Mouse (Mus musculus) small intestine, adult 2 months (tissue): ENCODE measurements around the gene Tmed1. TPM values are rescaled to one million over a fixed set of nuclear protein-coding genes. Genes with fewer than 3 reads are reported as not detected.

Experiments
- H3K27ac ChIP-seq: fragments of 200-500 bp; 2 replicates; pipeline ENCODE4 v1.5.1; 2012; ENCODE audit warnings: low read depth, low read length, control low read depth, inconsistent platforms; ENCODE audit not compliant: insufficient read depth
- H3K27me3 ChIP-seq: fragments of 200-500 bp; 2 replicates; pipeline ENCODE4 v1.6.1; 2012; ENCODE audit warnings: mild to moderate bottlenecking, moderate library complexity, low read length, inconsistent platforms; ENCODE audit not compliant: control insufficient read depth, insufficient read depth
- H3K36me3 ChIP-seq: fragments of 200-500 bp; 2 replicates; pipeline ENCODE4 v1.6.1; 2012; ENCODE audit warnings: mild to moderate bottlenecking, low read length, control low read depth, inconsistent platforms; ENCODE audit not compliant: control insufficient read depth, insufficient read depth
- H3K4me1 ChIP-seq: fragments of 200-500 bp; 2 replicates; pipeline ENCODE4 v1.6.1; 2012; ENCODE audit warnings: low read length, inconsistent platforms, mixed read lengths; ENCODE audit not compliant: control insufficient read depth, insufficient read depth, insufficient read length
- H3K4me3 ChIP-seq: fragments of 200-500 bp; 2 replicates; pipeline ENCODE4 v1.5.1; 2012; ENCODE audit warnings: low read depth, mild to moderate bottlenecking, control low read depth, inconsistent platforms, low read length, moderate library complexity
- CTCF ChIP-seq: fragments of 200-500 bp; IDR thresholded peaks from 2 replicates; pipeline ENCODE4 v1.5.1; 2012; ENCODE audit warnings: low read depth, mild to moderate bottlenecking, control low read depth, inconsistent platforms, low read length, moderate library complexity, mixed read lengths; ENCODE audit not compliant: insufficient replicate concordance, insufficient read length; ENCODE audit errors: extremely low read depth
- POLR2A ChIP-seq: fragments of 200-500 bp; IDR thresholded peaks from 2 replicates; pipeline ENCODE4 v1.6.1; 2012; ENCODE audit warnings: low read depth, mild to moderate bottlenecking, control low read depth, inconsistent platforms, low read length, moderate library complexity
- WGBS: fragments of 180-500 bp; shearing (Covaris S2); methylation state at CpG from one replicate; pipeline ENCODE4 v1.1.7; 2018; 5-methylcytosine and 5-hydroxymethylcytosine counted together
- polyA plus RNA-seq: library from polyadenylated mRNA; depleted of rRNA; stranded (reverse); fragments of >200 nt; gene quantifications from 2 replicates; pipeline ENCODE4 v1.2.3, GENCODE M21; 2012; rRNA removed

The Tmed1 gene
- 7.5 and 10.8 TPM in 2 replicates for polyA plus RNA-seq

DNA sequence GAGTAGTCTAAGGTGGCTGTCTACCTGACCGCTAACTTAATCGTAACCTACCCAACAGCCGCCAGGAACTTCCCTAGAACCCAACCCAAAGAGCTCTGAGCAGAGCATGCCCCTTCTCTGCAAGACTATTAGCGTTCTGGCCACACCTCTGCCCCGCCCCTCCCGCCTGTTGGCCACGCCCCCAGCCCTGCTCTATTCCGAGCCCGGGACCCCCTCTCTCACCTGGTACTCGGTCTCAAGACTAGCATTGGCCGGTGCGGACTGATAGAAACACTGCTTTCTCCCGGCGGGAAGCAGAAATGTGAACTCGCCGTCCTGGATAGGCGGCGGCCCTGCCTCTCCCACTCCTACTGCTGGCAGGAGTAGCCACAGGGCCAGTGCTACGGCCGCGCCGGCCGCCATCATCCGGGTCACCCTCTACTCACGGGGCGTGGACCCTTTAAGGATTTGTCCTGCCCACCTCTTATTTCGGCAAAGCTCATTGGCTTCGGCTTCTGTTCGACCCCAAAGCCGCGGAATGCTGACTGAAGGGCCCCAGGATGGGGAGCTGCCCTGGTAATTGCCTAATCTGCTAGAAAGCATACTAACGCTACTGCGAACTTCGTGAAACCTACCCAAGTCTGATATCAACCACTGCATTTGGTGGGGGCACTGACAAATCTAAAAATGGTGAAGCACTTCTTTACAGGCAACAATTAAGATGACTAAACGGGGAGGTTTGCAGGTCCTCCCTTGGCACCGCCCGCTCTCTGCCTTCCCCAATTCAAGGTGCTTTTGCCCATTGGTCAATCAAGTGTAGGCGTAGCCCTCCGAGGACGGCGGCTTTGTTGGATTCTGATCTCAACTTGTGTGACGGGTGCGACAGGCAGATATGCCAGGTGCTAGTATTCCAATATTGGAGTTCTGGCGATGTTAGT lies at the start of gene Tmed1:
Gene Tmed1, minus strand, starts transcription at position 481 of the 917 bp plus-strand sequence.
- Histone ChIP-seq H3K4me3 (peak within 1 kb of the TSS; percentile 78), H3K36me3 (peaks cover 30% of the 10 kb centered on the region), H3K27me3 (no peaks in the 10 kb centered on the region), H3K27ac (peak within 1 kb of the TSS; percentile 87), H3K4me1 (peaks cover 6% of the 10 kb centered on the region)
- TF ChIP-seq CTCF (no peak), POLR2A (peak; percentile 35; the same call in 1 of the 2 replicates)
- under 1% methylated on average over 44 of the region's 44 CpGs for WGBS

DNA sequence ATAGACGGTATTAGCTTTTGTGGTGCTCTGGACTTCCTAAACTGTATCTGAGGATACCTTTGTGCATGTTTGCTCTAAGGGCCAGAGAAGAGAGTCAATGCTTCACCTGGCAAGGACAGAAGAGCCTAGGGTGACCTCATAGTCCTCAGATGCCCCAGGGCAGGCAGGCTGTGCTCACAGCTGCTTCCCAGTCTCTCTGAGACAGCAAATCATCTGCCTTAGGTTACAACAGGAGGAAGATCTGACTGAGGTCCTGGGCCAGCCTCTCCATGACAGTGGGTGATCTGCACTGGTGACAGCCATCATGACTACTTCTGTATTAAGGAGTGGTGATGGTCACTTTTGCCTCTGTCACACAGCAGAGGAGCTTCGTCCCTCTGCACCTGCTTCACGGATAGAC lies 49.1 kb upstream of the Tmed1 start:
- Histone ChIP-seq H3K36me3 (no peaks in the 10 kb centered on the region), H3K27me3 (no peaks in the 10 kb centered on the region), H3K4me1 (peaks cover 13% of the 10 kb centered on the region), H3K27ac (peak overlapping the region; percentile 79), H3K4me3 (no peak overlapping the region)
- 90% methylated on average over 3 of the region's 3 CpGs for WGBS
- TF ChIP-seq CTCF (no peak), POLR2A (no peak)

DNA sequence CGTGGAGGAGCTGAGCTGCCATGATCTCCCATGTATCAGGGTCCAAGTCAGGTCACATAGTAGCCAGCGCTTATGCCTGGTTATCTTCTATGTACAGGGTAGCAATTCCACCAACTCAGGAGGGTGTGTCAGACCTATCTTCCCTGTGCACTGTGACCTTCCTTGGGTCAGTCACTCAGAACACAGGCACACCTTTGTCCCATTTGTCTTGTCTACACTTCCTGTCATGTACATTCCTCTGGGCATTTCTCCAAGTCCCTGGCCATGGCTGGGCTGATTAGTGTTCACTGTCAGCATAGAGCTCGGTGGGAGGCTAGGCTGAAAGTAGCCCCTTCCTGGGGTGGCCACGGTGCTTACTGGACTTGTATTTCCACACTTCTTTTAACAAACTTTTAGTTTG lies 48.3 kb upstream of the Tmed1 start:
- TF ChIP-seq CTCF (no peak), POLR2A (no peak)
- Histone ChIP-seq H3K4me3 (no peak overlapping the region), H3K27ac (peak overlapping the region; percentile 79), H3K36me3 (no peaks in the 10 kb centered on the region), H3K4me1 (peaks cover 13% of the 10 kb centered on the region), H3K27me3 (no peaks in the 10 kb centered on the region)
- WGBS: 35% methylated on average over 4 of the region's 4 CpGs

DNA sequence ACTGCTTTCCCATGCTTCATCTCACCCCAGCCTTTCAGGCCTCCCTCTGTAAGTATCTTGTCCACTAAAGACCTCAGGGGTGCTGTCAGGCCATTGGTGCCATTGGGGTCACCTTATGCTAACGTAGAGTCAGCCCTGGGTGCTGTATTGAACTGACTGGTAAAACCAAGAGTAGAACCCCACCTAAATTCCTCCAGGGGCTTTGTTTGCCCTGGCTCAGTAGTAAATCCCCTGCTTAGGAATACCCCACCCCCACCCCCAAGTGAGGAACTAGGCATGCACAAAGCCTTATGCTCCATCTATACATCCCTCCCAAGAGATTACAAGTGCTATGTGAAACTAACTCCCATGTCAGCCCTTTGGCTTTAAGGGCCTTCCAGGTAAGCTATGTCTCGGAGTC lies 47.5 kb upstream of the Tmed1 start:
- no peaks in the 10 kb centered on the region for H3K36me3 ChIP-seq
- WGBS: 98% methylated on average over 2 of the region's 2 CpGs
- no peaks in the 10 kb centered on the region for H3K27me3 ChIP-seq
- H3K4me3 ChIP-seq: no peak overlapping the region
- peak overlapping the region; percentile 68 for H3K27ac ChIP-seq
- no peak for TF ChIP-seq POLR2A
- TF ChIP-seq CTCF: no peak
- H3K4me1 ChIP-seq: peaks cover 13% of the 10 kb centered on the region

DNA sequence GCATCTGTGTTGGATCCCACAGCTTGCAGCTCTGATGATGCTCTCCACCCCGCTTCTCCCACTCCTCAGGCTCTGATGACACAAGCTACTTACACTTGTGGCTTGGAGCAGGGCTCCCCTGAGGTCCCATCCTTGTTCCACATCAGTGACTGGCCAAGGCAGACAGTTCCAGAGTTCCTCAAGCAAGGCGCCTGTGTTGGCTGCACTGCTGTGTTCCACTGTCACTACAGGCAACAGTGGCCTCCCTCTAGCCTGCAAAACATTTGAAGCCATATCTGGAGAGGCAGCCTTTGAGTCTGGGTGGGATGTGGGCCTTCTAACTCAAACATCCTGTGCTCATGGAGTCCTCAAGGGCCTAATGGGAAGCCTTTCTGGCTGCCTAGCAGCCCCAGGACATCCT lies 46.9 kb upstream of the Tmed1 start:
- H3K4me1 ChIP-seq: peaks cover 13% of the 10 kb centered on the region
- TF ChIP-seq CTCF: no peak
- no peak for TF ChIP-seq POLR2A
- no peak overlapping the region for H3K4me3 ChIP-seq
- no peaks in the 10 kb centered on the region for H3K27me3 ChIP-seq
- 95% methylated on average over 2 of the region's 2 CpGs for WGBS
- no peak overlapping the region for H3K27ac ChIP-seq
- H3K36me3 ChIP-seq: no peaks in the 10 kb centered on the region

DNA sequence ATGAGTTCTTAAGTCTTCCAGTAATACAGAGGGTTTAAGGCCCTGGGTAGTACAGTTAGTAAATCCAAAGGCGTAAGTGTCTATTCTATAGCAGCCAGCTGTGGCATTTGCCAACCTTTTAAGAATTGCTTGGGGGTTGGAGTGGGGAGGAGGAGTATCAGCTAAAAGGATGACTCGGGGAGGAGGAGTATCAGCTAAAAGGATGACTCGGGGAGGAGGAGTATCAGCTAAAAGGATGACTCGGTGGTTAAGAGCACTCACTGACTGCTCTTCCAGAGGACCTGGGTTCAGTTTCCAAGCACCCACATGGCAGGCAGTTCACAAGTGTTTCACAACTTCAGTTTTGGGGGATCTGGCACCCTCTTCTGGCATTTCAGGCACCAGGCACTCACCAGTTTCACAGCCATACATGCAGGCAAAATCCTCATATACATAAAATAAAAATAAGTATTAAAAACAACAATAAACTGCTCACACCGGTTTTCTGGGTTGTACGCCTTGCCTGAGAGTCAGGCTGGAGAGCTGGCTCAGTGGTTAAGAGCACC lies 45.2 kb upstream of the Tmed1 start:
- Histone ChIP-seq H3K4me3 (no peak overlapping the region), H3K27me3 (no peaks in the 10 kb centered on the region), H3K36me3 (no peaks in the 10 kb centered on the region), H3K27ac (no peak overlapping the region), H3K4me1 (peaks cover 13% of the 10 kb centered on the region)
- 88% methylated on average over 6 of the region's 6 CpGs for WGBS
- TF ChIP-seq CTCF (peak; percentile 9; the same call in 1 of the 2 replicates), POLR2A (no peak)

DNA sequence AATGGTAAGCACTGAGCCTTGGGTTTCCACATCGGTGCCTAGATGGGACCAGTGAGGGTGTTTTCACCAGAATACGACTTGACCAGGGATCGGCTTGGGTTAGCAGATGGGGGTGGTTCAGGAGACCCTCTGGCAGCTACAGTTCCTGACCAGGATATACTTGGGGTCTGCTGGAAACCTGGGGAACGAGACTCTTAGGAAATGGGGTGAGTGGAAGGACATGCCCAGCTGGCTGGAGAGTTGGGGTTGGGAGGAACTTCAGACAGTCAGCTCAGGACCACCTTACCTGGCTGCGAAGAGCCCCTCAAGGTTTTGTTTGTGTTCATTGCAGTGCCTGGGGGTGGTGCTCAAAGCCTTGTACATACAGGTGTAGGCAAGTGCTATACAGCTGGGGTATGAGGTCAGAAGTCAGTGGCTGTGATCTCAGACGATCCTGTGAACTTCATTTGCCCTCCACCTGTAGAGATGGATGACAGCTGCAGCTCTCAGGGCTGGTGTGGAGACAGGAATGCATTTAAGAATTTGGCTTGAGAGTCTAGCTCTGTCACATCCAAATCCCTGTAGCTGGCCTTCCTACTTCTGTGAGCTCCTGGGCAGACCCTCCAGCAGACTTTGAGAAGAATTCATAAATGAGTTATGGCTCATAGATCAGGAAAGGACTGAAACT lies 43.7 kb upstream of the Tmed1 start:
- 84% methylated on average over 6 of the region's 6 CpGs for WGBS
- Histone ChIP-seq H3K36me3 (no peaks in the 10 kb centered on the region), H3K4me1 (peaks cover 8% of the 10 kb centered on the region), H3K27me3 (no peaks in the 10 kb centered on the region), H3K27ac (no peak overlapping the region), H3K4me3 (no peak overlapping the region)
- TF ChIP-seq CTCF (no peak), POLR2A (no peak)
